Mouse (Mus musculus) heart, embryonic 10.5 days (tissue): ENCODE data around the gene Lonrf3. TPM values are rescaled to one million over a fixed set of nuclear protein-coding genes. Genes with fewer than 3 reads are reported as not detected.

Experiments
- DNase-seq: peaks from one replicate; pipeline ENCODE4 v3.0.0-alpha.2; 2017; ENCODE audit warnings: low spot score
- H3K27ac ChIP-seq: fragments of 300-500 bp; sonication (generic); 2 replicates; pipeline ENCODE4 v1.5.1; 2016; ENCODE audit warnings: mild to moderate bottlenecking
- H3K27me3 ChIP-seq: fragments of 300-500 bp; sonication (generic); 2 replicates; pipeline ENCODE4 v1.6.1; 2016; ENCODE audit warnings: mild to moderate bottlenecking; ENCODE audit not compliant: poor library complexity, insufficient read depth, severe bottlenecking
- H3K36me3 ChIP-seq: fragments of 300-500 bp; sonication (generic); 2 replicates; pipeline ENCODE4 v1.6.1; 2016; ENCODE audit warnings: mild to moderate bottlenecking, moderate library complexity
- H3K4me1 ChIP-seq: fragments of 300-500 bp; sonication (generic); 2 replicates; pipeline ENCODE4 v1.6.1; 2016; ENCODE audit warnings: mild to moderate bottlenecking
- H3K4me3 ChIP-seq: fragments of 300-500 bp; sonication (generic); 2 replicates; pipeline ENCODE4 v1.5.1; 2016; ENCODE audit warnings: mild to moderate bottlenecking, moderate library complexity
- H3K9me3 ChIP-seq: fragments of 300-500 bp; sonication (generic); 2 replicates; pipeline ENCODE4 v1.6.1; 2016; ENCODE audit warnings: mild to moderate bottlenecking, moderate library complexity
- WGBS: fragments of 180-500 bp; shearing (Covaris S2); methylation state at CpG from one replicate; pipeline ENCODE4 v1.1.7; 2016; 5-methylcytosine and 5-hydroxymethylcytosine counted together
- microRNA-seq: library from miRNA; unstranded; fragments of <30 nt; microRNA quantifications from one replicate; pipeline ENCODE4, GENCODE M21; 2017
- polyA plus RNA-seq: library from polyadenylated mRNA; unstranded; fragments of >200 nt; fragmentation: Nextera tagmentation; extraction: Ambion mirVana; gene quantifications from 2 replicates; pipeline ENCODE4 v1.2.1, GENCODE M21; 2016

Lonrf3 gene
- polyA plus RNA-seq, 1 experiment from 2014 or later, result 0.33 TPM

- Histone ChIP-seq H3K27ac (no peak overlapping the region), H3K27me3 (no peaks in the 10 kb centered on the region), H3K4me1 (no peaks in the 10 kb centered on the region), H3K4me3 (no peak overlapping the region), H3K36me3 (no peaks in the 10 kb centered on the region), H3K9me3 (no peaks in the 10 kb centered on the region)
- 58% methylated on average over 6 of the region's 6 CpGs for WGBS
- no peak for DNase-seq
These were observed 74.2 kb downstream of the Lonrf3 start for GRCm38 (mm10) chrX:36402316-36402715.

Small RNAs within 50 kb of the gene (microRNA-seq; reads per million reads assigned to microRNA genes)
- gene Gm44485, result not detected

Other genes starting within 250 kb of the Lonrf3 start
- gene Il13ra1, start 216.2 kb upstream of the Lonrf3 start, polyA plus RNA-seq, result 9.3 and 13.9 TPM in 2 replicates
- 3.7 and 5.1 TPM in 2 replicates for gene Zcchc12, start 132.4 kb upstream of the Lonrf3 start, polyA plus RNA-seq
- gene Gm6268, start 72.9 kb downstream of the Lonrf3 start, polyA plus RNA-seq, result not detected in 2 replicates
- gene Gm14569, start 163.5 kb downstream of the Lonrf3 start, polyA plus RNA-seq, result not detected in 2 replicates